8 mouse cellular contexts compared by ENCODE assay signal in the genomic region with DNA sequence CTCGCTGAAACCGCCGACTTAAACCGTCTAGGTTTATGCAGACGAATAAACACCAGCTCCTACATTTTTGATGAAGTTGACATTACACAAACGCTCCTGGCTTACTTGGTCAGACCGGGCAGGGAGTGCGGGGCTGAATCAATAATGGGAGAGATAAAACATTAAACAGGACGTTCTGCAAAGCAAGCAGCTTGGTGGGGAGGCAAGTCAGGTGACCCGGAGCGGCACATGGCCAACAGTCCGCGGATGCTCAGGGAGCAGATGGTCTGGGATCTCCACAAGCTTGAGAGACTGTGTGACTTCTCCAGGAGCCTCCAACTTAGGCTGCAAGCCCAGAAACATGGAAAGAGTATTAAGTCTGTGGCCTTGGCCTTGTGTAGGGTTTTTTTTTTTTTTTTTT.
DNase-seq lines count a peak whose midpoint lies in the region; ATAC-seq and TF ChIP-seq lines count a peak whose summit lies in the region.

No protein-coding gene starts in this region.

- H3K4me3 ChIP-seq in cerebellum, adult 2 months (replicated peaks; ENCODE audit: insufficient read depth, low read depth, low read length), result peak overlapping the region; percentile 33
- no peak overlapping the region for H3K4me3 ChIP-seq in forebrain, embryonic 15.5 days

- intact Hi-C loops in left cerebral cortex, postnatal 14 days (cut with DNase I), result no loop called here

- H3K27ac ChIP-seq in cerebellum, adult 2 months (ENCODE audit: insufficient read depth, low read length), result peak overlapping the region; percentile 95
- no peak overlapping the region for H3K27ac ChIP-seq in forebrain, embryonic 15.5 days (replicated peaks)

- H3K4me1 ChIP-seq in cerebellum, adult 2 months (ENCODE audit: control insufficient read depth, insufficient read depth, low read length), result peaks cover 51% of the 10 kb centered on the region
- H3K4me1 ChIP-seq in forebrain, embryonic 15.5 days, result peaks cover 12% of the 10 kb centered on the region

- 4% methylated on average over 13 of the region's 13 CpGs for WGBS in cerebellum, adult 2 months
- 71% methylated on average over 13 of the region's 13 CpGs for WGBS in forebrain, embryonic 15.5 days

- no peaks in the 10 kb centered on the region for H3K9me3 ChIP-seq in forebrain, embryonic 15.5 days

- peak; percentile 51; the same call in 1 of the 2 replicates for TF ChIP-seq POLR2A in cerebellum, adult 2 months (IDR thresholded peaks at IDR 0.05; ENCODE audit: borderline replicate concordance, insufficient read depth, low read length)

- no peak overlapping the region for H3K9ac ChIP-seq in forebrain, embryonic 15.5 days (replicated peaks)

- peak; percentile 24 to 28 for DNase-seq in left cerebral cortex, postnatal 14 days (ENCODE audit: low spot score in 2 of 2)
- DNase-seq in left cerebral cortex, adult 8-10 months (ENCODE audit: low spot score in 2 of 2), result no peak
- DNase-seq in cerebellum, adult 2 months, result peak; percentile 97 to 98
- peak; percentile 68 for DNase-seq in gastrocnemius, postnatal 25 days
- peak; percentile 86 to 91 for DNase-seq in kidney, postnatal 25 days
- DNase-seq in frontal cortex, postnatal 14 days (ENCODE audit: low spot score in 2 of 2), result no peak

- no peak for TF ChIP-seq CTCF in cerebellum, adult 2 months (IDR thresholded peaks at IDR 0.05; ENCODE audit: borderline replicate concordance, insufficient read depth, low read depth, low read length)

- no peaks in the 10 kb centered on the region for H3K27me3 ChIP-seq in cerebellum, adult 2 months (ENCODE audit: control insufficient read depth, insufficient read depth, low read length)
- H3K27me3 ChIP-seq in forebrain, embryonic 15.5 days, result no peaks in the 10 kb centered on the region

- no peaks in the 10 kb centered on the region for H3K36me3 ChIP-seq in forebrain, embryonic 15.5 days

- ATAC-seq in megakaryocyte progenitor cell, adult 5-6 weeks (replicated peaks; ENCODE audit: poor library complexity), result no peak
- no peak for ATAC-seq in forebrain, embryonic 15.5 days (replicated peaks)

- H3K4me2 ChIP-seq in forebrain, embryonic 15.5 days (replicated peaks), result no peak overlapping the region

Comparison
In these comparisons a context has a peak if more than half of its experiments do, and no peak if none do; other contexts are left out.
1. DNase-seq: peak in left cerebral cortex, postnatal 14 days (2 of 2), cerebellum, adult 2 months (2 of 2), gastrocnemius, postnatal 25 days (single experiment) and kidney, postnatal 25 days (2 of 2); none in left cerebral cortex, adult 8-10 months (0 of 2) and frontal cortex, postnatal 14 days (0 of 2).